Mouse (Mus musculus) embryonic facial prominence, embryonic 10.5 days (tissue): ENCODE measurements around the gene Wdr70. TPM values are rescaled to one million over a fixed set of nuclear protein-coding genes. Genes with fewer than 3 reads are reported as not detected.

Experiments used
- DNase-seq: peaks from one replicate; pipeline ENCODE4 v3.0.0-alpha.2; 2017; ENCODE audit warnings: low spot score
- H3K27ac ChIP-seq: fragments of 300-500 bp; sonication (generic); replicated peaks from 2 replicates; pipeline ENCODE4 v1.5.1; 2016; ENCODE audit warnings: mild to moderate bottlenecking
- H3K27me3 ChIP-seq: fragments of 300-500 bp; sonication (generic); replicated peaks from 2 replicates; pipeline ENCODE4 v1.6.1; 2016; ENCODE audit warnings: low read depth, mild to moderate bottlenecking; ENCODE audit not compliant: poor library complexity, severe bottlenecking
- H3K36me3 ChIP-seq: fragments of 300-500 bp; sonication (generic); replicated peaks from 2 replicates; pipeline ENCODE4 v1.6.1; 2016; ENCODE audit warnings: mild to moderate bottlenecking, moderate library complexity
- H3K4me1 ChIP-seq: fragments of 300-500 bp; sonication (generic); 2 replicates; pipeline ENCODE4 v1.6.1; 2016
- H3K4me3 ChIP-seq: fragments of 300-500 bp; sonication (generic); 2 replicates; pipeline ENCODE4 v1.5.1; 2016; ENCODE audit warnings: mild to moderate bottlenecking, moderate library complexity
- H3K9me3 ChIP-seq: fragments of 300-500 bp; sonication (generic); 2 replicates; pipeline ENCODE4 v1.6.1; 2016; ENCODE audit warnings: mild to moderate bottlenecking
- WGBS: fragments of 180-500 bp; shearing (Covaris S2); methylation state at CpG from one replicate; pipeline ENCODE4 v1.1.7; 2016; 5-methylcytosine and 5-hydroxymethylcytosine counted together
- microRNA-seq: library from miRNA; unstranded; fragments of <30 nt; microRNA quantifications from one replicate; pipeline ENCODE4, GENCODE M21; 2017
- polyA plus RNA-seq: library from polyadenylated mRNA; unstranded; fragments of >200 nt; fragmentation: Nextera tagmentation; extraction: Ambion mirVana; gene quantifications from 2 replicates; pipeline ENCODE4 v1.2.1, GENCODE M21; 2016

Gene Wdr70
- polyA plus RNA-seq, 1 experiment from 2014 or later = 78.6 TPM

DNA sequence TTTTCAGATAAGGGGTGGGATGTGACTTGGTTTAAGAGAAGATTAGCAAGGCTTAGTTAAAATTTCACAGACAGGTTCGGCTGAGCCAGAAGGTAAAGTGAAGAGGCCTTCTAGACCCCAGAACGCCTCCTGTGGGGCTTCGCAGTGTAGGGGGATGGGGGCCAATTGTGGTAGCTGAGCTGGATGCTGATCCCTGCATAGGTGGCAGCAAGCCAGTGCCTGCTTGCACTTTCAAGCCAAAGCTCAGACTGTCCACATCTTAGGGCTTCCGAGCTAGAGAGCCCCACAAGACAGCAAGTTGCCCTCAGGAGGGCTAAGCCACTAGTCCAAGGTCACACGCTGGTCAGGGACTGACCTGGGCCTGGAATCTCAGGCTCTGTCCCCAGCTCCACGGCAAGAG is 275.1 kb downstream of the Wdr70 start:
- DNase-seq = no peak
- no peaks in the 10 kb centered on the region for H3K9me3 ChIP-seq
- peaks cover 36% of the 10 kb centered on the region for H3K27me3 ChIP-seq
- H3K4me3 ChIP-seq = no peak overlapping the region
- H3K4me1 ChIP-seq = no peaks in the 10 kb centered on the region
- 65% methylated on average over 6 of the region's 6 CpGs for WGBS
- H3K27ac ChIP-seq = no peak overlapping the region
- H3K36me3 ChIP-seq = no peaks in the 10 kb centered on the region

Small RNAs within 50 kb of the gene (microRNA-seq; reads per million reads assigned to microRNA genes)
- gene Gm27529 = not detected

Other genes starting within 250 kb of the Wdr70 start
- 29.3 and 32.9 TPM in 2 replicates for gene Nup155, start 10.1 kb upstream of the Wdr70 start, polyA plus RNA-seq
- gene Cplane1, start 69.9 kb upstream of the Wdr70 start, polyA plus RNA-seq = 11.3 TPM in 2 replicates